Mouse (Mus musculus): ENCODE measurements around the gene Mettl13. TPM values are rescaled to one million over a fixed set of nuclear protein-coding genes. Genes with fewer than 3 reads are reported as not detected.

Gene Mettl13
- polyA plus RNA-seq, 1 experiment from 2014 or later = 23.4 TPM

DNA sequence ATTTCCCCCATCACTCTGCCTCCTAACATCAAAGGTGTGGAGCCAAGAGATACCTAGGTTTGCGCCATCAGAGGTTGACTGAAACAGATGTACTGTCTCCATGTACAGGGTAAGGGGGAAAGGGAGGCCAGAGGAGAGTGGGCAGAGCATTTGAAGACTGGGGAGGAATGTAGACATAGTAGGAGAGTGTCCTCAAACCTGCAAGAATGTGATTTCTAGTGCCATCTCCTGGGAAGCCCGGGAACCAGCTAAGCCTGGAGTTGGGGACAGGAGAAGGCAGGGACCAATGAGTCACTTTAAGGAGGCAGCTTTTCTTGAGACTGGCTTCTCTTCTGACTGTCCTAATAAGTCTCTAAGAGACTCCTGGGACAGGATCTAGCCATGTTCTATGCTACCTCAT lies 18.7 kb downstream of the Mettl13 start:
- Histone ChIP-seq H3K4me1 (no peaks in the 10 kb centered on the region), H3K9me3 (no peaks in the 10 kb centered on the region), H3K27me3 (no peaks in the 10 kb centered on the region), H3K4me2 (no peak overlapping the region), H3K36me3 (replicated peaks) (peaks cover 34% of the 10 kb centered on the region), H3K27ac (no peak overlapping the region), H3K9ac (no peak overlapping the region), H3K4me3 (replicated peaks) (no peak overlapping the region)
- 62% methylated on average over 2 of the region's 2 CpGs for WGBS
- no peak for ATAC-seq (ENCODE audit: low FRiP score)

DNA sequence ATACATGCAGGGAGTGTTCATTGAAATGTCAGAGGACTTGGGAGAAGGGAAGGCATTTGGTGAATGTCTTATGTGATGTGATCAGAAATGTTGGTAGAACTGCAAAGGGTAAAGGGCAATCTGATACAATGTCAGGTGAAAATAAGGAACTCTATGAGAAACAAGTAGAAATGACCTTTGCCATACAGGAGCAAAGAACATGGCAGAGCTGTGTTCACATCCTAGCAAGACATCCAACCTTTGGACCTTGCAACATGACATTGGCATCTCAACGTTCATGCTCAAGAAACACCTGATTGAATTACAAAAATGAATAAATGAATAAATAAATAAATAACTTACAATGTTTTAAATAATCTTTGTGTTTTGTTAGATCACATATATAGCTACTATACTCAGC lies 33.2 kb downstream of the Mettl13 start:
- Histone ChIP-seq H3K4me1 (no peaks in the 10 kb centered on the region; the same call in 1 of the 2 replicates), H3K27me3 (no peaks in the 10 kb centered on the region), H3K4me3 (replicated peaks) (no peak overlapping the region), H3K9me3 (no peaks in the 10 kb centered on the region), H3K4me2 (no peak overlapping the region), H3K9ac (no peak overlapping the region), H3K36me3 (replicated peaks) (no peaks in the 10 kb centered on the region), H3K27ac (no peak overlapping the region)
- WGBS = 81% methylated on average over 1 of the region's 1 CpGs
- ATAC-seq (ENCODE audit: low FRiP score) = no peak

DNA sequence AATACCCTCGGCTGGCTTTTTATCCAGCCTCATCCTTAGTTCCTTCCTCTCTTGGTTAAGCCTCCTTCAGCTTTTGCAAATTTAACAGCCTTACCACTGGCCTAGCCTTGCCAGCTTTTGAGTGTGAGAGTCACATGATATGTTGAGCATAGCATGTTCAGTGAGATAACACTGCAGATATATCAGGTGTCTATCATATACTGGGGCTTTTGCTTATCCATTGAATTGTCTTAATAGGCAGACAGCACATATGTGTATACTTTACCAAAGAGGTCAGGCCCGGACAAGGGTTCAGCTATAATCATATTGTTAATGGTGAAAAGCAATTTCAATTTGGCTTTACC lies 38.4 kb downstream of the Mettl13 start:
- Histone ChIP-seq H3K4me2 (no peak overlapping the region), H3K27me3 (no peaks in the 10 kb centered on the region), H3K9ac (no peak overlapping the region), H3K36me3 (replicated peaks) (no peaks in the 10 kb centered on the region), H3K4me1 (no peaks in the 10 kb centered on the region; the same call in 1 of the 2 replicates), H3K4me3 (replicated peaks) (no peak overlapping the region), H3K9me3 (no peaks in the 10 kb centered on the region), H3K27ac (no peak overlapping the region)
- 88% methylated on average over 2 of the region's 2 CpGs for whole genome bisulfite sequencing
- no peak for ATAC-seq (ENCODE audit: low FRiP score)

DNA sequence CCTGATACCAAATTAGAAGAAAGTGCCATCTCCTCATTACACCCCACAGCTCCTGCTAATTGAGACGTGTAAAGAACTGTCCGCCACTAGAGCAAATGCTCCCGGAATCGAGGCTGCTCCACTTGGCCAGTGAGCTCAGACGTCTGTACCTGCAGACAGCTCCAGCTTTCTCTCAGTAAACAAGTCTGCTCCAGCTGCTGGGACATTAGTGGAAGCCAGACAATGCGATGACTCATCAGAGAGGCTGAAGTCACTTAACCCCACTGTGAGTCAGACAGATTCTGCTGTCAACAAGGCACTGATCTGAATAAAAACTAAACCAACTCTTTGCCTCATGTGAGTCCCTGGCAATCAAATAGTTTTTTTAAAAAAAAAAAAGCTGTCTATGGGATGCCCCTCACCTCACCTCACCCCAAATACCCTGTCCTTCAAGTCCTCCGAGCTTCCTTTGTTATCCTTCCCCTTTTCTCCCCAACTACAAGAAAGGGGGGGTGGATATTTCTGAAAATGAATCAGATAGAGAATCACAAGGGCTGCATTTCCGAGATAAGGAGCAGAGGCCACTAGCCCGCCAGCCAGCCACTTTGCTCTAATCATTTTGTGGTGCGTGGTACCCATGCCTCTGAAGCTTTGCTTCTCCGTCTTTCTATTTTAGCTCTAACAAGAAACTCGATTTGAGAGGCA lies 38.9 kb downstream of the Mettl13 start:
- no peaks in the 10 kb centered on the region for H3K36me3 ChIP-seq (replicated peaks)
- H3K4me3 ChIP-seq (replicated peaks) = no peak overlapping the region
- H3K4me2 ChIP-seq = no peak overlapping the region
- WGBS = 61% methylated on average over 12 of the region's 12 CpGs
- H3K4me1 ChIP-seq = no peaks in the 10 kb centered on the region; the same call in 1 of the 2 replicates
- ATAC-seq (ENCODE audit: low FRiP score) = no peak
- no peaks in the 10 kb centered on the region for H3K27me3 ChIP-seq
- no peaks in the 10 kb centered on the region for H3K9me3 ChIP-seq
- no peak overlapping the region for H3K9ac ChIP-seq
- H3K27ac ChIP-seq = no peak overlapping the region

DNA sequence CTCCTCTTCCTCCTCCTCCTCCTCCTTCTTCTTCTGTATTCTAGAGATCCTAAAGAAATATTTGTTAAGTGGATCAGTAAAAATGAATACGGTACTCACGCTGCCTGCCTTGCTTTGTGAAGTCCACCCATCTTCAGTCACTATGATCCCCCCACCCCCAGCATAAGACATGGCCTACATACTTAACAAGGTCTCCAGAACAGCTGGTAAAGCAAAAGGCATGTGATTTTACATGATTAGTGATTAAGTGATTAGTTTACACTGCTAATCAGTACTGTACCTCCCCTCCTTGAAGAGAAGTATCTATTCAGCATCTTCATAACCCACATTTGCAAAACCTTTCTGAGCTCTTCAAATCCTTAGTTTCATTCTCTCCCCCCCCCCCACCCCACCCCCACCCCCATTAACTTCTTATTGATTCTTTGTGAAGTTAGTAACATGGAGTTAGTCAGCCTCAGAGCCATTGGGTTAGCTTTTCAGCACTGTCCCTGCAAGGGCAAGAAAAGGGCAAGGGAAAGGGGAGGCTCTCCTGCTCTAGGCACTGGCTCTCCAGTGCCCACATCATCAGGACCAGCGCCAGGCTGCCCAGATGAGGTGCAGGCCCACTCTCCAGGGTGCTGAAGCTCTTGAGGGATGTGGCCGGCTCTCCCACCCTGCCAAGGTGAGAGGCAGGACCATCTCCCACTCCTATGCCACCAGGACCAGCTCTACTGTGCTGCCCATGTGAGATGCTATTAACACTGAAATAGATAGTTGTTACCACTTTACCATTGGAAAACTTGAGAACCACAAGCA lies 39.9 kb downstream of the Mettl13 start:
- WGBS = 82% methylated on average over 4 of the region's 4 CpGs
- no peak overlapping the region for H3K9ac ChIP-seq
- no peaks in the 10 kb centered on the region for H3K36me3 ChIP-seq (replicated peaks)

DNA sequence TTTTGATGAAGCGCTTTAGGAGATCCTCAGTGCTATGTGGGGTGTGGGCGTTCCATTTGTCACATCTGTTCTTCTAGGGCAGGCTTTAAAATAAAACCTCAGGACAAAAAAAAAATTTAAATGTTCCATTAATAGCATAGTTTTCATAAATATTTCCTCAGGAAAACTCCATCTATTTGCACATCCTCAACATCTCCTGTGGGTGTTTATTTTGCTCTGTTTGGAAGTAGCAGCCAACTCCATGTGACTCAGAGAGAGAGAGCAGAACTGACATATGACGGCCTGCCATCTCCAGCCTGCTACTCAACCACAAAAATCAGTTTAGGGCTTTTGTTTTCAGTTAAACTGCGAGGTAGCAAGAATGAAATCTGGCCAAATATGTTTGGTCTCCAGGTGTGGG lies 41.8 kb downstream of the Mettl13 start:
- WGBS = 90% methylated on average over 4 of the region's 4 CpGs
- Histone ChIP-seq H3K4me2 (no peak overlapping the region), H3K27me3 (no peaks in the 10 kb centered on the region), H3K36me3 (replicated peaks) (no peaks in the 10 kb centered on the region), H3K27ac (no peak overlapping the region), H3K9ac (no peak overlapping the region), H3K4me3 (replicated peaks) (no peak overlapping the region), H3K4me1 (no peaks in the 10 kb centered on the region; the same call in 1 of the 2 replicates), H3K9me3 (no peaks in the 10 kb centered on the region)
- no peak for ATAC-seq (ENCODE audit: low FRiP score)

More for the DNA sequence above, 39.9 kb downstream of the Mettl13 start:
- no peak for ATAC-seq (ENCODE audit: low FRiP score)
- Histone ChIP-seq H3K9me3 (no peaks in the 10 kb centered on the region), H3K4me2 (no peak overlapping the region), H3K4me1 (no peaks in the 10 kb centered on the region; the same call in 1 of the 2 replicates), H3K4me3 (replicated peaks) (no peak overlapping the region), H3K27me3 (no peaks in the 10 kb centered on the region), H3K27ac (no peak overlapping the region)

DNA sequence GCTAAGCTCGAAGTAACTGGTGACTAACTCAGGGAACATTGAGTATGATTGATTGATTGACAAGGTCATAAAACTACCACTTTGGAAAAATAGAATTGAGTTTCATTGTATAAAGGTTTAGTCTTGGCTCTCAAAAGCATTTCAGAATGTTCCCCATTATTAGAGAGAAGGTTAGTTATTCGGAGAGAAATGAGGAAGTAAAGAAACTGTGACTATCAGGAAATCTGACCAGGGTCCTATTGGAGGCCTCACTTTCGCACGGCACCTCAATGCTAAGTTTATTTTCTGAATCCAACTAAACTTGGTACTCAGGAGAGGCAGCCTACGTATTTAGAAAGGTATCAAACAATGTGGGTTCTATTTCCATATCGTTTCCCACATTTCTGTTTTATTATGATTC lies 42.7 kb downstream of the Mettl13 start:
- Histone ChIP-seq H3K36me3 (replicated peaks) (no peaks in the 10 kb centered on the region), H3K4me2 (no peak overlapping the region), H3K4me1 (no peaks in the 10 kb centered on the region; the same call in 1 of the 2 replicates), H3K27ac (no peak overlapping the region), H3K9ac (no peak overlapping the region), H3K4me3 (replicated peaks) (no peak overlapping the region), H3K27me3 (no peaks in the 10 kb centered on the region), H3K9me3 (no peaks in the 10 kb centered on the region)
- ATAC-seq (ENCODE audit: low FRiP score) = no peak
- WGBS = 89% methylated on average over 6 of the region's 6 CpGs

Other genes with a start within 250 kb of the Mettl13 start
- 12.1 and 13.0 TPM in 2 replicates for gene Dnm3, start 70.5 kb downstream of the Mettl13 start, polyA plus RNA-seq (2016; fragmentation: Nextera tagmentation; extraction: Ambion mirVana)
- gene Vamp4, start 22.0 kb upstream of the Mettl13 start, polyA plus RNA-seq (2016; fragmentation: Nextera tagmentation; extraction: Ambion mirVana) = 61.2 and 66.2 TPM in 2 replicates
- not detected in 2 replicates for gene Myoc, start 90.6 kb upstream of the Mettl13 start, polyA plus RNA-seq (2016; fragmentation: Nextera tagmentation; extraction: Ambion mirVana)
- gene Myocos, start 109.7 kb upstream of the Mettl13 start, polyA plus RNA-seq (2016; fragmentation: Nextera tagmentation; extraction: Ambion mirVana) = not detected in 2 replicates
- gene Prrc2c, start 192.0 kb upstream of the Mettl13 start, polyA plus RNA-seq (2016; fragmentation: Nextera tagmentation; extraction: Ambion mirVana) = 162 and 169 TPM in 2 replicates

Measured in forebrain, embryonic 12.5 days (tissue).